Mouse (Mus musculus) olfactory bulb, adult 2 months (tissue): ENCODE data around the gene RPS10-NUDT3.

Experiments used
- CTCF ChIP-seq: fragments of 200-500 bp; IDR thresholded peaks from 2 replicates; pipeline ENCODE4 v1.5.1; 2012; ENCODE audit warnings: low read depth, mild to moderate bottlenecking, low read length, moderate library complexity; ENCODE audit not compliant: insufficient read depth
- POLR2A ChIP-seq: fragments of 200-500 bp; IDR thresholded peaks from 2 replicates; pipeline ENCODE4 v1.6.1; 2012; ENCODE audit warnings: mild to moderate bottlenecking, low read depth, low read length, moderate library complexity; ENCODE audit not compliant: insufficient read depth

- TF ChIP-seq CTCF = no peak
- TF ChIP-seq POLR2A = no peak
Observed at GRCm38 (mm10) chr17:27610679-27611518, 24.1 kb downstream of the RPS10-NUDT3 start.
